Mouse (Mus musculus): Measurements from ENCODE around the gene Six5.

DNA sequence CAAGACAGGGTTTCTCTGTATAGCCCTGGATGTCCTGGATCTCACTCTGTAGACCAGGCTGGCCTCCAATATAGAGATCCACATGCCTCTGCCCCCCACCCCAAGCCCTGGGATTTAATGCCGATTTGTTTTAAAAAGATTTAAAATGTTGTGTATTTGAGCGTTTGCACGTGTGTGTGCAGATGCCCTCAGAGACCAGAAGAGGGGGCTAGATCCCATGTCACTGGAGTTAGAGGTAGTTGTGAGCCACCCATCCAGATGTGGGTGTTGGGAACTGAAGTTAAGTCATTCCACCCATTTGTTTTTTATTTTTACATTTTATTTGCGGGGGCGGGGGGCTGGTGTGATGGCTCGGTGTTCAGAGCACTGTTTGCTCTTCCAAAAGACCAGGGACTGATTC, 19.9 kb upstream of the Six5 start:
- TF ChIP-seq CTCF (IDR thresholded peaks at IDR 0.05; ENCODE audit: borderline replicate concordance, insufficient read depth, low read depth, low read length) (no peak), POLR2A (IDR thresholded peaks at IDR 0.05; ENCODE audit: borderline replicate concordance, insufficient read depth, low read length) (no peak)
